Mouse (Mus musculus): Measurements from ENCODE around the gene Atp9a.
A peak's percentile ranks its signal among the peaks of the same experiment; 100 is the strongest.

DNA sequence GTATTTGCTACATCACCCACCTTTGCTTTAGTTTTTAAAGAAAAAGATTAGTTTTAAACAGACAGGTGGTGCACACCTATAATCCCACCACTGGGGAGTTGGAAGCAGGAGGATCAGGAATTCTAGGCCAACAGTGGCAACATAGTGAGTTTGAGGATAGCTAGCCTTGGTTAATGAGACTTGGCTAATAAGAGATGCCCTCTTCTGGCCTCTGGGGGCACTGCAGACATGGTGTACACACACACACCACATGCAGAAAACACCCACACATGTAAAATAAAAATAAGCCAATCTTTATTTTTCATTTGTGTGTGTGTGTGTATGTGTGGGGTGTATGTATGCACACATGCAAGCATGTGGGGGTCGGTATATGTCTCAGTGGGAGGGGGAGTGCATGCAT is 3.4 kb downstream of the Atp9a start:
- TF ChIP-seq CTCF (IDR thresholded peaks at IDR 0.05) (peak; percentile 38), POLR2A (IDR thresholded peaks at IDR 0.05; ENCODE audit: insufficient read depth, low read depth, low read length) (no peak)
